Mouse (Mus musculus) neural tube, embryonic 11.5 days (tissue): ENCODE data around the gene Lypd6b. TPM values are rescaled to one million over a fixed set of nuclear protein-coding genes. Genes with fewer than 3 reads are reported as not detected.

Experiments
- ATAC-seq: fragments of 200-750 bp; cut with Nextera tagmentation; 2 replicates; pipeline ENCODE4 v1.8.0; 2017; ENCODE audit warnings: moderate number of reproducible peaks, mild to moderate bottlenecking, moderate TSS enrichment, moderate library complexity; ENCODE audit not compliant: insufficient read depth, low FRiP score, low TSS enrichment
- DNase-seq: peaks from one replicate; pipeline ENCODE4 v3.0.0-alpha.2; 2015; ENCODE audit warnings: low spot score
- H3K27ac ChIP-seq: fragments of 300-500 bp; sonication (generic); 2 replicates; pipeline ENCODE4 v1.5.1; 2014; ENCODE audit warnings: low read depth, mild to moderate bottlenecking, low read length
- H3K27me3 ChIP-seq: fragments of 300-500 bp; sonication (generic); 2 replicates; pipeline ENCODE4 v1.6.1; 2014; ENCODE audit warnings: mild to moderate bottlenecking, low read length, mixed read lengths; ENCODE audit not compliant: control insufficient read depth, insufficient read depth
- H3K36me3 ChIP-seq: fragments of 300-500 bp; sonication (generic); 2 replicates; pipeline ENCODE4 v1.6.1; 2014; ENCODE audit warnings: mild to moderate bottlenecking, low read length, moderate library complexity, mixed read lengths; ENCODE audit not compliant: control insufficient read depth, insufficient read depth
- H3K4me1 ChIP-seq: fragments of 300-500 bp; sonication (generic); 2 replicates; pipeline ENCODE4 v1.6.1; 2014; ENCODE audit warnings: low read length, mixed read lengths; ENCODE audit not compliant: control insufficient read depth, insufficient read depth
- H3K4me2 ChIP-seq: fragments of 300-500 bp; sonication (generic); 2 replicates; pipeline ENCODE4 v1.6.1; 2014; ENCODE audit warnings: low read depth, mild to moderate bottlenecking, moderate library complexity
- H3K4me3 ChIP-seq: fragments of 300-500 bp; sonication (generic); 2 replicates; pipeline ENCODE4 v1.5.1; 2014; ENCODE audit warnings: low read depth, low read length
- H3K9ac ChIP-seq: fragments of 300-500 bp; sonication (generic); 2 replicates; pipeline ENCODE4 v1.6.1; 2014; ENCODE audit warnings: mild to moderate bottlenecking, low read length
- H3K9me3 ChIP-seq: fragments of 300-500 bp; sonication (generic); 2 replicates; pipeline ENCODE4 v1.6.1; 2016; ENCODE audit warnings: low read length; ENCODE audit not compliant: control insufficient read depth
- WGBS: fragments of 180-500 bp; shearing (Covaris S2); extraction: QIAGEN DNeasy Blood & Tissue Kit; methylation state at CpG from one replicate; pipeline ENCODE4 v1.1.7; 2014; 5-methylcytosine and 5-hydroxymethylcytosine counted together
- polyA plus RNA-seq: library from polyadenylated mRNA; unstranded; fragments of >200 nt; fragmentation: Nextera tagmentation; extraction: Ambion mirVana; gene quantifications from 2 replicates; pipeline ENCODE4 v1.2.1, GENCODE M21; 2014

Gene Lypd6b
- polyA plus RNA-seq, 1 experiment from 2014 or later = 1.3 TPM

DNA sequence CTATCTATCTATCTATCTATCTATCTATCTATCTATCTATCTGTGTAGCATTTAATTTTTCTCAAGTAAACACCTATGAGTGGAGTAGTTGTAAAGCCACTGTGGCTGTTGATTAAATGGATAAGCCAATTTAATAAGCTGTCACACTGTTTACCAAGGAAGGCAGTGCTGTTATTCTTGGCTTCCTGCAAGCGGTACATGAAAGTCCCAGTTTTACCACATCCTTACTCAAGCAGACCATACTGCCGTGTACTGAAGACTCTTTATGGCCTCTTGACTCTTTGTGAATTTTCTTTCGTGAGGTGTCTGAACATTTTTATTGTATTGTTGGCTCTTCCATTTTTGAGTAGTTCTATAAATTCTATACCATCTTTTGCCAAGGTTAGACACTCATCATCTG lies 58.6 kb downstream of the Lypd6b start:
- H3K36me3 ChIP-seq = no peaks in the 10 kb centered on the region
- no peak overlapping the region for H3K4me3 ChIP-seq
- no peak overlapping the region for H3K9ac ChIP-seq
- no peak overlapping the region for H3K4me2 ChIP-seq
- no peaks in the 10 kb centered on the region for H3K27me3 ChIP-seq
- ATAC-seq (no peak), DNase-seq (no peak)
- H3K4me1 ChIP-seq = no peaks in the 10 kb centered on the region
- H3K27ac ChIP-seq = no peak overlapping the region
- 88% methylated on average over 3 of the region's 3 CpGs for whole genome bisulfite sequencing
- no peaks in the 10 kb centered on the region for H3K9me3 ChIP-seq

GRCm38 (mm10) chr2:49846880-49847279 lies 59.4 kb downstream of the Lypd6b start:
- H3K4me3 ChIP-seq = no peak overlapping the region
- H3K27ac ChIP-seq = no peak overlapping the region
- WGBS = 97% methylated on average over 3 of the region's 3 CpGs
- ATAC-seq (no peak), DNase-seq (no peak)
- H3K9ac ChIP-seq = no peak overlapping the region
- H3K36me3 ChIP-seq = no peaks in the 10 kb centered on the region
- H3K27me3 ChIP-seq = no peaks in the 10 kb centered on the region
- no peaks in the 10 kb centered on the region for H3K9me3 ChIP-seq
- H3K4me1 ChIP-seq = no peaks in the 10 kb centered on the region
- H3K4me2 ChIP-seq = no peak overlapping the region

- 73% methylated on average over 2 of the region's 2 CpGs for WGBS
- DNase-seq = no peak
- Histone ChIP-seq H3K36me3 (no peaks in the 10 kb centered on the region), H3K4me3 (no peak overlapping the region), H3K9me3 (no peaks in the 10 kb centered on the region), H3K9ac (no peak overlapping the region), H3K4me2 (no peak overlapping the region), H3K27me3 (no peaks in the 10 kb centered on the region), H3K4me1 (no peaks in the 10 kb centered on the region), H3K27ac (no peak overlapping the region)
- ATAC-seq = no peak
These were observed 60.3 kb downstream of the Lypd6b start for GRCm38 (mm10) chr2:49847831-49848230.

DNA sequence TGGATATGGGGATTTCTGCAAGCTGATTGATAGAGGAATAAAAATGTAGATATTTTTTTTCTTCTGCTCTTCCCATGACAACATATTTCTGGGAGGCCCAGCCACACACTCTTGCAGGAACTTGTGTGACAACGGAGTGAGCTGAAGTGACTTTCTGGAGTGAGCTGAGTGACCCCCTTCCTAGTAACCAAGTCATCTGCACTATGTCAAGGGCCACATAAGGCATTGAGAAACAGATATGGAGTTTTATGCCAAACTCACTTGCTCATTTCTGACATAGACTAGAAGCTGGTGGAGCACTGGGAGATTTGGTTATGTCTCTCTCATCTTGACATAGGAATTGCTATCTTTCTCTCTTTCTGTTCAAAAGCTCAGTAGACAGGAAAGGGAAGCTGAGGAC lies 62.3 kb downstream of the Lypd6b start:
- H3K4me2 ChIP-seq = no peak overlapping the region
- ATAC-seq = no peak
- no peak overlapping the region for H3K9ac ChIP-seq
- no peaks in the 10 kb centered on the region for H3K9me3 ChIP-seq
- WGBS = 87% methylated on average over 1 of the region's 1 CpGs
- no peak overlapping the region for H3K4me3 ChIP-seq
- no peak for DNase-seq
- no peaks in the 10 kb centered on the region for H3K36me3 ChIP-seq
- no peak overlapping the region for H3K27ac ChIP-seq
- H3K4me1 ChIP-seq = no peaks in the 10 kb centered on the region
- H3K27me3 ChIP-seq = no peaks in the 10 kb centered on the region

DNA sequence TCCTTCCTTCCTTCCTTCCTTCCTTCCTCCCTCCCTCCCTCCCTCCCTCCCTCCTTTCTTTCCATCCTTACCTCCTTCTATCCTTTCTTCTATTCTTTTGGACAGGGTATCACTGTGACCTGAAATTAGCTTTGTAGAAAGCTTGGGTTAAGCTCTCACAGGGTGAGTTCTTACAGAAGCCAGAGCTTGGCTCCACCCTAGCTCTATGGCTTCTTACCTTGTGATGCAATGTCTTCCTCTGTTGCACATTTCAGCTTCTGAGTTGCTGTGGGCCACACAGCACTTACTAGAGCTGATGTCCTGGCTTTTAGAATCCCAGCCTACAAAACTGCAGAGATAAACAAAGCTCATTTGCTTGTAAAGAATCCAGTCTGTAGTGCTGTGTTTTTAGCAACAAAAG lies 64.5 kb downstream of the Lypd6b start:
- Histone ChIP-seq H3K27me3 (no peaks in the 10 kb centered on the region), H3K9ac (no peak overlapping the region), H3K9me3 (no peaks in the 10 kb centered on the region), H3K4me2 (no peak overlapping the region), H3K4me1 (no peaks in the 10 kb centered on the region), H3K4me3 (no peak overlapping the region), H3K36me3 (no peaks in the 10 kb centered on the region), H3K27ac (no peak overlapping the region)
- no peak for DNase-seq
- ATAC-seq = no peak

- no peaks in the 10 kb centered on the region for H3K27me3 ChIP-seq
- no peak overlapping the region for H3K4me3 ChIP-seq
- no peak overlapping the region for H3K4me2 ChIP-seq
- no peak overlapping the region for H3K27ac ChIP-seq
- 0 out of 2 replicates have a peak, but pooled peaks cover 2% of the 10 kb centered on the region for H3K4me1 ChIP-seq
- no peak for ATAC-seq
- no peak overlapping the region for H3K9ac ChIP-seq
- no peaks in the 10 kb centered on the region for H3K36me3 ChIP-seq
- WGBS = 62% methylated on average over 10 of the region's 10 CpGs
- no peaks in the 10 kb centered on the region for H3K9me3 ChIP-seq
- no peak for DNase-seq
These were observed 68.7 kb downstream of the Lypd6b start for GRCm38 (mm10) chr2:49856161-49856564.

DNA sequence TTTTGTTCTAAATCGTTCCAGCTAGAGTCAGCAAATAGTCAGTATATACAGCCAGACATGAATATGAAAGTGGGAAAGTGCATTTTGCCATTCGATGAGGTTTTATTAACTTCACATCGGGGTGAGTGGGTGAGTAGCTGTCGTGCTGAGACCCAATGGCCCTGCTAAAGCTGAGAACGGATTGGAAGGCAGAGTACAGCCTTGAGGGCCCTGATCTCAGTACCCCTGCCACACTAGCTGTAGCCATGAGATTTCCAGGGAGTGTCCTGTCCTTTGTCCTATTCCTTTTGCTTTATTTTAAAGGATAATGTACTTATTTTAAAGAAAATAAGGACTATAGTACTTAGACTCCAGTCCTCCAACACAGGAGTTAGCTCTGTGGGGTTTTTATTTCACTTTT lies 69.1 kb downstream of the Lypd6b start:
- no peak for ATAC-seq
- no peak for DNase-seq
- Histone ChIP-seq H3K9me3 (no peaks in the 10 kb centered on the region), H3K36me3 (no peaks in the 10 kb centered on the region), H3K9ac (no peak overlapping the region), H3K4me2 (no peak overlapping the region), H3K4me3 (no peak overlapping the region), H3K4me1 (0 out of 2 replicates have a peak, but pooled peaks cover 2% of the 10 kb centered on the region), H3K27me3 (no peaks in the 10 kb centered on the region), H3K27ac (no peak overlapping the region)
- WGBS = 81% methylated on average over 5 of the region's 5 CpGs

GRCm38 (mm10) chr2:49860219-49860962 lies 72.9 kb downstream of the Lypd6b start:
- no peaks in the 10 kb centered on the region for H3K36me3 ChIP-seq
- H3K27me3 ChIP-seq = no peaks in the 10 kb centered on the region
- 0 out of 2 replicates have a peak, but pooled peaks cover 2% of the 10 kb centered on the region for H3K4me1 ChIP-seq
- H3K9me3 ChIP-seq = no peaks in the 10 kb centered on the region
- H3K4me3 ChIP-seq = no peak overlapping the region
- H3K27ac ChIP-seq = no peak overlapping the region
- ATAC-seq (no peak), DNase-seq (no peak)
- H3K9ac ChIP-seq = no peak overlapping the region
- 50% methylated on average over 11 of the region's 11 CpGs for WGBS
- no peak overlapping the region for H3K4me2 ChIP-seq

- 31% methylated on average over 10 of the region's 12 CpGs for WGBS
- ATAC-seq = no peak
- Histone ChIP-seq H3K4me2 (no peak overlapping the region), H3K9me3 (no peaks in the 10 kb centered on the region), H3K4me1 (0 out of 2 replicates have a peak, but pooled peaks cover 2% of the 10 kb centered on the region), H3K9ac (no peak overlapping the region), H3K27ac (no peak overlapping the region), H3K27me3 (no peaks in the 10 kb centered on the region), H3K36me3 (no peaks in the 10 kb centered on the region), H3K4me3 (no peak overlapping the region)
- DNase-seq = no peak
These were observed 73.6 kb downstream of the Lypd6b start for GRCm38 (mm10) chr2:49860969-49861592.
